Mouse (Mus musculus): ENCODE results near the gene Kdm8. TPM values are rescaled to one million over a fixed set of nuclear protein-coding genes. Genes with fewer than 3 reads are reported as not detected.
A peak's percentile ranks its signal among the peaks of the same experiment; 100 is the strongest.

Gene Kdm8
- total RNA-seq, 2 experiments from 2014 or later = 3.4 to 3.8 TPM

GRCm38 (mm10) chr7:125491760-125492159, 47.3 kb downstream of the Kdm8 start:
- DNase-seq (ENCODE audit: low spot score in 2 of 2) = no peak
- intact Hi-C loops (cut with DNase I) = no loop called here

- DNase-seq (ENCODE audit: low spot score in 2 of 2) = no peak
- intact Hi-C loops (cut with DNase I) = no loop called here
Measured at GRCm38 (mm10) chr7:125492551-125492950, 48.1 kb downstream of the Kdm8 start.

GRCm38 (mm10) chr7:125495864-125496440, 51.5 kb downstream of the Kdm8 start:
- intact Hi-C loops (cut with DNase I) = no loop called here
- no peak for DNase-seq (ENCODE audit: low spot score in 2 of 2)

DNA sequence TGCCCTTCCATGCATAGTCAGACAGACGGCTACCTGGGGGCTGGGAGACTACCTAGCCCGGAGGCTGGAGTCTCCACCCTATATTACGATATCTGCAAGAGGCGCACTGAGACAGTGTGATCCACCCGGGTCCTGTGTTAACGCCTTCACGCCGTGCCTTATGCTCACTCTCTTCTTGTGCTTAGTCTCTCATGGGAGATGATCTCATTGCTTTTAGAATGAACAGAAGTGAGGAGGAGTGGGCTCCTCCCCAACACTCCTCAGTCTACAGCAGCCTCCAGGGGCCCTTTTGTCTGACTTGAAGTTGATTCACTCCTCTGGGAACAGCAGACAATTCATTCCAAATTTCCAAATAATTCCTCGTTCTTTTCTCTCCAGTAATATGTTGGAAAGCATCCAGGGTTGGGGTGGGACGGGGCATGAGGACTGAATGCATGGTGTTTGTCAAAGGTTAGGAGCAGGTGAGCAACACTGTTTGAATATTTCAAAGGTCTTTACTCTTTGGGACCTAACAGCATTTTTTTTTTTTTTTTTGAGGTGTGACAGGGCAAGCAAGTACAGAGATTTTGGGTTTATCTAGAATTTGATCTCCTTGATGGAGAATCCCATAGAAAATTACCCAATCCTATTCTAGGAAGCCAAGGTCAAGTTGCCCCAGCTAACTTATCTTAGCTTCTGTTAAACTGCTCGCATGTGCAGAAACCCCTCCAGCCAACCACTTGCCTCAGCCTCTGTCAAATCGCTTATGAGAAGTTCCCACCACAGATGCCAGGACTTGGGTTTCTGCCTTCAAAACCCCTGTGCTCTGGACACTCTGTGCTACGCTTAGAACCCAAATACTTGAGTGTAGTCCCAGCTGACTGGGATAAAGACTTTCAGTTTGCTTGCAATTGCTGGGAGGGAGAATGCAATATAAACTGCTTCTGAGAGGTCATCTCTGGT, 55.7 kb downstream of the Kdm8 start:
- intact Hi-C loops (cut with DNase I) = no loop called here
- DNase-seq (ENCODE audit: low spot score in 2 of 2) = peak; percentile 38

GRCm38 (mm10) chr7:125500879-125501278, 56.4 kb downstream of the Kdm8 start:
- DNase-seq (ENCODE audit: low spot score in 2 of 2) = no peak
- intact Hi-C loops (cut with DNase I) = no loop called here

GRCm38 (mm10) chr7:125503374-125504092, 59.1 kb downstream of the Kdm8 start:
- DNase-seq (ENCODE audit: low spot score in 2 of 2) = no peak
- intact Hi-C loops (cut with DNase I) = no loop called here

GRCm38 (mm10) chr7:125504618-125505017, 60.1 kb downstream of the Kdm8 start:
- DNase-seq (ENCODE audit: low spot score in 2 of 2) = peak; percentile 28 to 36
- intact Hi-C loops (cut with DNase I) = no loop called here

DNA sequence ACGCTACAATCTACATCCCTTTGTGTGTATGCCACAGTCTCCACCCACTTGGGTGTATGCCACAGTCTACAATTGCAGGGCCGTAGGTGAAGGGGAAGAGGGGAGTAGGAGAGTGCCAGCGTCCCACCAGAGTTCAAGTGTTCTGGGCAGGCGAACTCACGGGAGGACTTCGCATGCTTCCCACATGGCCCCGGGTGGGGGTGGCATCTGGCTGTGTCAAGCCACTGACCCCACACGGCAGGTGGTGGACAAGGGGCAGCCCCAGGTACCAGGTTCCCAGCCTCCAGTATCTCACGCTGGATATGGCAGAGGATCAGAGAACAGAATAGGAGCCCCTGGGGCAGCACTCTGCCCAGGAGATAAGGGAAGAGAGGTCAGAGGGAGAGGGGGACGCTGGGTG, 61.1 kb downstream of the Kdm8 start:
- DNase-seq (ENCODE audit: low spot score in 2 of 2) = no peak
- intact Hi-C loops (cut with DNase I) = no loop called here

DNA sequence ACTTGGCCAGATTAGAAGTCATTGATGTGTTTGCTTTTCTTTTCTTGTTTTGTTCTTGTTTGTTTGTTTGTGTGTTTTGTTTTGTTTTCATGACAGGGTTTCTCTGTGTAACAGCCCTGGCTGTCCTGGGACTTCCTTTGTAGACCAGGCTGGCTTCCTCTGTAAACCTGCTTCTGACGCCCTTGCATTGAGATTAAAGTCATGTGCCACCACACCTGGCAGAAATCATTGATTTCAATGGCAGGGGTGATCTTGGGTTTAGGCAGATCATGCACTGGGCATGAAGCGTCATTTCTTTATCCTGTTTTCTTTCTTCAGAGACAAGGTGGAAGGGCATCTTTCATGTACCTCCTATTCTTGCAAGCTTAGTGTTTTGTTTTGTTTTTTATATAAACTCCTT, 62.8 kb downstream of the Kdm8 start:
- intact Hi-C loops (cut with DNase I) = no loop called here
- DNase-seq (ENCODE audit: low spot score in 2 of 2) = no peak

- intact Hi-C loops (cut with DNase I) = no loop called here
- DNase-seq (ENCODE audit: low spot score in 2 of 2) = no peak
Measured at GRCm38 (mm10) chr7:125511432-125511831, 67.0 kb downstream of the Kdm8 start.

GRCm38 (mm10) chr7:125511852-125512251, 67.4 kb downstream of the Kdm8 start:
- intact Hi-C loops (cut with DNase I) = no loop called here
- no peak for DNase-seq (ENCODE audit: low spot score in 2 of 2)

Other genes starting within 250 kb of the Kdm8 start
- 10 to 100 TPM; 15.8 to 19.2 TPM for gene Nsmce1, start 46.9 kb downstream of the Kdm8 start, total RNA-seq (2021)
- gene Il4ra, start 107.4 kb downstream of the Kdm8 start, total RNA-seq (2021) = 1 to 10 TPM; 5.0 to 6.5 TPM
- gene Il21r, start 158.8 kb downstream of the Kdm8 start, total RNA-seq (2021) = 1 to 10 TPM in 1 of 2 experiments, under 1 TPM in 1; 0.72 to 1.0 TPM